Mouse (Mus musculus) hematopoietic stem cell, adult 5-6 weeks (primary cell): ENCODE data around the gene Gm43518. TPM values are rescaled to one million over a fixed set of nuclear protein-coding genes. Genes with fewer than 3 reads are reported as not detected.

Experiments
- total RNA-seq: library from RNA; stranded (forward); fragments of 172-1452, 232-1000 nt; gene quantifications from 2 replicates; pipeline ENCODE4 v1.2.3, GENCODE M21; 2017

Gene Gm43518
- total RNA-seq, 1 experiment from 2014 or later = 4.6 TPM

Other genes starting within 250 kb of the Gm43518 start
- 105 and 149 TPM in 2 replicates for gene Clip1, start 242.8 kb upstream of the Gm43518 start, total RNA-seq
- gene Zcchc8, start 206.3 kb upstream of the Gm43518 start, total RNA-seq = 95.3 and 116 TPM in 2 replicates
- 376 and 381 TPM in 2 replicates for gene Rsrc2, start 178.0 kb upstream of the Gm43518 start, total RNA-seq
- gene Kntc1, start 177.7 kb upstream of the Gm43518 start, total RNA-seq = 37.5 and 38.5 TPM in 2 replicates
- 9.5 and 10.4 TPM in 2 replicates for gene Hcar2, start 61.9 kb upstream of the Gm43518 start, total RNA-seq
- not detected in 2 replicates for gene Hcar1, start 47.4 kb upstream of the Gm43518 start, total RNA-seq
- 79.2 and 86.1 TPM in 2 replicates for gene Denr, start 20.2 kb upstream of the Gm43518 start, total RNA-seq
- gene Ccdc62, start 3.3 kb downstream of the Gm43518 start, total RNA-seq = 4.9 and 6.2 TPM in 2 replicates
- 36.8 and 47.0 TPM in 2 replicates for gene Hip1r, start 46.2 kb downstream of the Gm43518 start, total RNA-seq
- 20.4 and 22.2 TPM in 2 replicates for gene Vps37b, start 104.9 kb downstream of the Gm43518 start, total RNA-seq
- 0.84 and 2.4 TPM in 2 replicates for gene Abcb9, start 168.4 kb downstream of the Gm43518 start, total RNA-seq
- gene Ogfod2, start 184.9 kb downstream of the Gm43518 start, total RNA-seq = 7.9 and 13.8 TPM in 2 replicates
- 81.3 and 90.1 TPM in 2 replicates for gene Arl6ip4, start 188.7 kb downstream of the Gm43518 start, total RNA-seq